Mouse (Mus musculus) cerebellum, adult 18-20 months (tissue): Measurements from ENCODE around the gene Kitl.

Experiments used
- DNase-seq, 2 experiments: peaks; one replicate each; pipeline ENCODE4 v3.0.0; 2021

Gene Kitl

GRCm38 (mm10) chr10:100127837-100128743, 112.7 kb downstream of the Kitl start:
- no peak for DNase-seq

GRCm38 (mm10) chr10:100131657-100132056, 116.2 kb downstream of the Kitl start:
- no peak for DNase-seq

- no peak for DNase-seq
These were observed 116.9 kb downstream of the Kitl start for GRCm38 (mm10) chr10:100132304-100132703.

- no peak for DNase-seq
These were observed 123.1 kb downstream of the Kitl start for GRCm38 (mm10) chr10:100138552-100138951.

GRCm38 (mm10) chr10:100148123-100148522, 132.7 kb downstream of the Kitl start:
- DNase-seq: no peak
